Mouse (Mus musculus) stomach, postnatal 0 days (tissue): ENCODE measurements around the gene Grb7.

Source experiments
- CTCF ChIP-seq: IDR thresholded peaks from 2 replicates; pipeline ENCODE4 v1.5.1; 2016; ENCODE audit warnings: antibody characterized with exemption, low read depth, mild to moderate bottlenecking, moderate library complexity
- EP300 ChIP-seq: optimal IDR thresholded peaks from 2 replicates; pipeline ENCODE3; 2016; ENCODE audit warnings: antibody characterized with exemption

GRCm38 (mm10) chr11:98443688-98444087 lies 2.5 kb upstream of the Grb7 start:
- TF ChIP-seq CTCF (no peak), EP300 (no peak)
